Mouse (Mus musculus) kidney, postnatal 25 days (tissue): Measurements from ENCODE around the gene Plce1.

ENCODE experiments used
- DNase-seq, 2 experiments: peaks; one replicate each; pipeline ENCODE4 v3.0.0; 2021; ENCODE audit warnings: mixed read lengths in 2 of 2

Gene Plce1

DNA sequence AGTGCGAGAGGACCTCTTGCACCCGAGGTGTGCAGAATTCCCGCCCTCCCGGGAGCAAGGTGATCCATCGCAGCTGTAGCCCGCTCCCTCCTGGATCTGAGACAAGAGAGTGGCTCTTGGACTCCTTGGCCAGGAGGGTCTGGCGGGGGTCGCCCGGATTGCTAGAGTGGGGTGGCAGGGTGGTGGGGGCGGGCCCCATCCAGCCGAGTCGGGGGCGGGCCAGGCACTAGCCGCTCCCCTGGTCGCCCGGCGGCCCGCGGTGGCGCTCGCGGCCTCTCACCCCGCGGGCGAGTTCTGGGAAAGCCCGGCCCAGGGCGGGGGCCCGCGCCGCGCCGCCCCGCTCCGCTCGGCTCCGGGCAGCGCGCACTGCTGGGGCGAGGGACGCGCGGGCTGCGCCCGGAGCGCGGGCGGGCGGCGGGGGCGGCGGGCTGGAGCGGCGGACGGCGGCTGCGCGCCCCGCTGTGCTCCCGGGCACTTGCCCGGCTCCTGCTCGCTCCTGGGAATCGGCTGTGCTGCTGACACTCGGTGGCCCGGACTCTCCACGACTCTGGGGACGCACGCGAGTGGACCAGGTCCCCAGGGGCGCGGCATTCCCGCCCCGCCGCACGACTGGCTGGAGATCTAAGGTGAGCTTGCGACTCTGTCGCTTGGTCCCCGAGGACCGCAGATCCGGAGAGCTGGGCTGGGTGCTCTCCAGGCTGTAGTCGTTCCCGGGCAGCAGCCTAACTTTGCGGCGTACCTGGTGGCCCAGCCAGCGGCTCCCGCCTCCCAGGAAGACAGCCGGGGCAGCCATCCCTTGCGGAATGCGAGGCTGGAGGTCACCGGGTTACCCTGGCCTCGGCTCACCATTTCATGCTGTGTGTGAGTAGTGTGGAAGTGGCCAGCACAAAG, at the start of gene Plce1:
Gene Plce1, plus strand, starts transcription at position 379 of the 891 bp plus-strand sequence.
- DNase-seq: peak; percentile 11 to 52

DNA sequence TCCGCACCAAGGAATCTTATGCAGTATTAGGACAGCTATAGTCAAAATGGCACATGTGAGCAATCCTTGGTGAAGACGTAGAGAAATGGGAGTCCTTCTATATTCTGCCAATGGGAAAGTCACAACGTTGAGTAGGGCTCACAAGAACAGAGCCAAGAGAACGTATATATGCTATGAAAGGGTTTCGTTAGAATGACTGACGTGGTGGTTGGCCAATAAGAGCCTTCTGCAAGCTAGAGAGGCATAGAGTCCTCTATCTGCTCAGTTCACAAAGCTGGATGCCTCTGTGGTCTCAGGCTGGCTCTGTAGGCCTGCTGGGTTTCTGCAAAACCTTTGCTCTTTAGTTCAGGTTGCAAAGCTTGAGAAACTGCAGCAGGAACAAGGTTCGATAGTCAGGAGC, 49.6 kb upstream of the Plce1 start:
- no peak for DNase-seq

DNA sequence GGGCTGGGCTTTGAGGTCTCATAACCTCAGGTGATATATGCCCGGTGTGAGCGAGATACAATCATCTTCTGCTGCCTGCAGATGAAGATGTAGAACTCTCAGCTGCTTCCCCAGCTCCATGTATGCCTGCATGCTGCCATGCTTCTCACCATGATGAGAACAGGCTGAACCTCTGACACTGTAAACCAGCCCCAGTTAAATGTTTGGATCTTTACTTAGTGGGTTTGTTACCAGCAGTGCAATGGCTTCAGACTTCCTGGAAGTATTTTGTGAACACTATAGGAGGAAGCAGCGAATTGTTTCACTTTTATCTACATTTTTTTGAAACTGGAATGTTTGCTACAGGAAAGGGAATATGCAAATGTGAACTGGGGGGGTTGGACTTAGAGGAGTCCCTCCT, 48.9 kb upstream of the Plce1 start:
- DNase-seq: no peak

DNA sequence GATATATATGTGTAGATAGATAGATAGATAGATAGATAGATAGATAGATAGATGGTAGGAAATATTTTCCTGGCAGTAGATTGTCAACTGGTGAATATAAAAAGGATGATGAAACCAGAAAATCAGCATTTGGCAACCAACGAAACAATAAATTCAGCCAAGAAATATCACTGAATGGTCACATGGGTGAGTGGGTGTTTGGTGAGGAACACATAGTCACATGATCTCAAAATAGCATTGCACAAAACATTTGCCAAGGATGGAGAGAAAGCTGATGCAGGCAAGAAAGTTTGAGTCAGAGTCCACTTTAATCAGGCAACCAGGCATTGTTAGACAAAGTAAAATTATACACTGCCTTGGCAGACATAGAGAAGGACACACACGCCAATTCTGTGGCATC, 47.5 kb upstream of the Plce1 start:
- DNase-seq: no peak

DNA sequence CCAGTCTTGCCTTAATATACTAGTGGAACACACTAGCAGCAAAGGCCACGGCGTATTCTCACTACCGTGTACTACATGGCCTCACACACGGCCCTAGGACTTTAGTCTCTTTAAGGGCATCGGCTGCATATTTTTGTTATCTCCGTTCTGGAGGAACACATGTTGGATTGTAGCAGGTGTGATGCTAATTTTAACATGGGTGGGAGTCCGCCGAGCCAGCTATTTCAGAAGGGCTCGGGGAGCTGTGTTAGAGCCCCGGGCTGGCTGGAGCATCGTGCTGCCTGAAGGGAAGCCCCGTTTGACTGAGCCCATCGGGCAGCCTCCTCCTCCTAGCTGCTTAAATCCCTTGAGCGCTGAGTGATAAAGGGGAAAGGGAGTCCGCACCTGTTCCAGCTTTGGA, 45.7 kb upstream of the Plce1 start:
- DNase-seq: no peak

DNA sequence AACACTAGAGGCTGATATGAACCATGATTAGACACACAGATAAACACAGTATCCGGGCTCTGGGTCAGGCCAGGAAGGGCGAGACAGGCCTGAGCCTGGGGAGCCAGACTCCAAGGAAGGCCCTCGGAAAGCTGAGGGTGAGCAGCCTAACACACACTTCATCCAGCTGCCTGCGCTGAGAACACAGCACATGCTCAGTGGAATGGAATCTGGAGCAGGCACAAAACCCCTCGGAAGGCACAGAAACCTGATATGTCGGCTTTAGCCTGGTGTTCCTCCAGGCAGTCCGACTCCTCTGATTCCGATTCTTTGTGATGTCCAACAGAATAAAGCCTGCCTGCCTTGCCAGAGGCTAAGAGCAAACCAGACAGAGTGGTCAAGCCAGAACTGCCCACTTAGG, 39.0 kb upstream of the Plce1 start:
- DNase-seq: no peak

DNA sequence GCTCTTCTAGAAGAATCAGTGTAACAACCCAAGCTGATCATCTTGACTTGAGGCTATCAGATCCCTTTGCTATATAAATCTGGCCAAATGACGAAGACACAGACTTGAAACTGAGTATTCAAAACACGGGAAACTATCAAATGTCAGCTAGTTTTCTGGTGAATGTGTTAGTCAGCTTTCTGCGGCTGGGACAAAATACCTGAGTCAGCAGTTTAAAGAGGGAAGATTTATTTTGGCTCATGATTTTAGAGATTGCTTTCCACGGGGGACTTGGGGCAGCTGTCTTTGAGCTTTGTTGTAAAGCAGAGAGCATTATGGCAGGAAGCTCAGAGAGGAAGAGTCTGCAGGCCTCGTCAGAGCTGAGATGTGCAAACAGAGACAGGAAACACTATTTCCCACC, 35.2 kb upstream of the Plce1 start:
- DNase-seq: no peak

DNA sequence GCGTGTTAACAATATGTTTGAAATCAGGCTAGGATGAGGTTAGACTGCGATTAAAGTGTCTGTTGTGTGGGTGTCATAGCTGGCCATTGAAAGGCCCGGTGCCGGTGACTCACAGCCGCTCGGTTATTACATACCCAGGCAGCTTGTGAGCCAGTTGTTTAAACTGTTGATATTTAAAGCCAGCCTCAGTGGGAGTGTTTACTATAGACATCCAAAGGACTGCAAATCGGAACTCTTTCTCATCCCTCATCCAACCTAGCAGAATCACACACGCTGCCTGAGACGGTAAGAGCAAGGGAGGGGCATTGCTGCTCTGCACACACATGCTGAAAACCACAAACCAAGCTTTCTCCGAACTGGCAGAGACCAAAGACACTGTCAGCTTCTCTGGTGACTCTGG, 25.7 kb upstream of the Plce1 start:
- DNase-seq: no peak

DNA sequence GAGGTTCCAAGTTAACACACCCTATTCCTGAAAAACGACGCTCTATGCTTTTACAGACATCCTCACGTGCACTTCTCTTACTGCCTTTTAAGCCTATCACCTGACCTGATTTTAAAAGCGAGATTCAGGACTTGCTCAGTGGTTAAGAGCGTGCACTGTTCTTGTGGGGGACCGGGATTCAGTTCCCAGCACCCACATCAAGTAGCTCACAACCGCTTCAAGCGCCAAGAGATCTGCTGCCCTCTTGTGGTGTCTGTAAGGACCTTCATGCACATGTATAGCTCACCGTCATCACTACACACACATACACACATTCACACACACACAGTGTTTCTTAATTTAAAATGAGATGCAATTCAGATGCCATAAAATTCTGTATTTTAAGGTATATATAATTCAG, 21.9 kb upstream of the Plce1 start:
- no peak for DNase-seq

DNA sequence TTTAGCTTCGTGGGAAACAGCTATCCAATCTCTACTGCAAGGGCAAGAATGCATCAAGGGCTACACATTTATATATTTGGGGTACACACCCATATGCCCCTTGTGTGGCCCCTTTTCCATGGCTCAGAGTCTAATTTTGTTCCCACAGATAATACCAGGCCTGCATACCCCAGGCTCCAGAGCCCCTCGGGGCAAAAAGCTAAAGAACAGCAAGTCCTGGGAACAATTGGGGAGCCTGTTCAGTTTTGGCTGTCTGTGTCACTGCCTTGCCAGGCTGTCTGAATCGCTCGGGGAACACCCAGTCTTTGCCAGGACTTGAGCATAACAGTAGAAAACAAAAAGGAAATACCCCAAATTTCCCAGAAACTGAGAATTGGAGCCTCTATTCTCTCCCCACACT, 20.2 kb upstream of the Plce1 start:
- DNase-seq: no peak

DNA sequence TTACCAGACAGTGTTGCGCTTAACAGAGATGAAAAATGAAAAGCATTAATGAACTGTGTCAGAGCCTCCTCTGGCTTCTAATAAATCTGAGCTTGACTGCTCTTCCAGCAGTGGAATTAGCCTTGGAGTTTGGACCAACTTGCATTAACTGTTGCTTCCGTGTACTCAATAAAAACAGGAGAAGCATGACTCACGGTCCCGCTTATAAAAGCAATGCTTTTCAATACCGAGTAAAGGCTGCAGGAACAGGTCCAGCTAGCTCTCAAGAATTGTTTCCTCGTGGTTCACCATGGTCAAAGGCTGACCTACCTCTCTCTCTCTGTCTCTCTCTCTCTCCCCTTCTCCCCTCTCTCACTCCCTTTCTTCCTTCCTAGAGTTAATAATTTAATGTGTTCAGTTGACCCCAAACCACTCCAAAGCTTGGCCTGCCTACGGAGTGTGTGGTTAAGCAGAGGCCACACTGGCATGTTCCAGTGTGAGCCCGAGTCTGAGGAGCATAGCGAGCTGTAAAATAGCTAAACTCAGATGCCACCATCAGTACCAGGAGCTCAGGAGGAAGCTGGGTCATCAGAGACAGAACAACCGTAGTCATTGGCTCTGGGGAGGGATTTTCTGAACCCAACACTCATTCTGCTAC, 10.5 kb upstream of the Plce1 start:
- peak; percentile 7 to 51 for DNase-seq

DNA sequence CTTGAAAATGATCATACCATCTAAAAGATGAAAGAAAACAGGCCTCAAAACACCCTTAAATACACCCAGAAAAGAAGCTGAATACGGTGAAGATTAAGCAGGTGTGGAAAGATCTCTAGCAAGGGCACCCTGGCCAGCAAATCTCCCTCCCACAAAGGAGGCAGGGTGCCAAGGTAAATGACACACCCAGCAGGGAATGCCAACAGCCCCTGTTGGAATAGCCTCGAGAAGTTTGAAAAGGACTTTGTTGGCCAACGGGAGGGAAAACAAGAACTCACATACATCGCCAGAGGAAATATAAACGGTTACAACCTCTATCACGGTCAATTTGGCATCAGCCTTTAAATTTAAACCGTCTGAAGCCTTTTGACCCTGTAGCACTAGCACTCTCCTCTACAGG, 5.5 kb upstream of the Plce1 start:
- DNase-seq: no peak

DNA sequence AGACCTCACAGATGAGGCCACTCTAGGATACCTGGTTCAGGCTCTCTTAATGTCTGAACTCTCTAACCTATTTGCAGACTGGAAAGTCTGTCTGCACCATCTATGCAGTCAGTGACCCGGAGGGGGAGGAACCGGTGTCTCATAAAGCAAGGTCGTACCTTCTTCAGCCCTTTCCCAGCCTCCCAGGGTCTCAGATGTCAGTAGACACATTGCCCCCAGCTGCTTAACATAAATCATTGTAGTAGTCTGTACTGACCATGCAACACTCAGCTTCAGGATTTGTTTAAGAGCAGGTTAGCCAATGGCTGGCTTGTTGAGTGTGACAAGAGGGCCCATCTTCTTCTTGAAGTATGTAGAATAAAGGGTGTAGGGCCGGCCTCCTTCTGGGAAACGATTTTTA, 2.6 kb upstream of the Plce1 start:
- DNase-seq: no peak

DNA sequence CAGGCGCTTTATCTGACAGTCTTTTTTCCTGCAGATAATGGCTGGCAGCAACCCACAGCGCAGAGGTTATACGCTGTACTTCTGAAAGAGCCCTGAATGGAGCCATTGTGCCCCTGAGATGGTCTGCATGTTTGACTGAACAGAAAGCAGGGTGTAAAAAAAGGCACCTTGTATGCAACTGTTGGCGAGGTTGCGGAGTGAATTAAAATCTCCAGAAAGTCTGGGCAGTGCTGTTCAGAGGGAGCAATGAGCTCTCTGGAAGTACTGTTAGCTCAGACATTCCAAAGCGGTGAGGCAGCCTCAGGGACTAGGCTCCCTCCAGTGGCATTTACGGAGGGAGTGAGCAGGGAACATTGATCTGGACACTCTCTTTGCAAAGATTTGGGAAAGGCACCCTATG, 2.0 kb upstream of the Plce1 start:
- no peak for DNase-seq

DNA sequence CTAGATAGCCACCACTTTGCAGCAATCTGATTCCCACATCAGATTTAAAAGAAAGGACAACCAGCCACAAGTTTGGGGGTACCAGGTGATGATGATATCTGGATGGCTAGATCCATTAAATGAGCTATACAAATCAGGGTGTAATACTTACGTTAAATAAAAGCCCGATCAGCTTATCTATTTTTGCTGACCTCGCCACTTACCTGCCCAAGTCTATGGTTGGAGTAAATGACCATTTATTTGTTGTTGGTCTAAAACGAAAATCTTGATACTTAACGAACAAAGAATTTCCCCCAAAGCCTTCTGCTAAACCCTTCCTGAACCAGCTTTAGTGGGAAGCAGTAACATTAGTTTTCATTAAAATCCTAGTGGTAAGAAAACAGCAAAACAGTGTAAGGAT, 1.4 kb upstream of the Plce1 start:
- no peak for DNase-seq

DNA sequence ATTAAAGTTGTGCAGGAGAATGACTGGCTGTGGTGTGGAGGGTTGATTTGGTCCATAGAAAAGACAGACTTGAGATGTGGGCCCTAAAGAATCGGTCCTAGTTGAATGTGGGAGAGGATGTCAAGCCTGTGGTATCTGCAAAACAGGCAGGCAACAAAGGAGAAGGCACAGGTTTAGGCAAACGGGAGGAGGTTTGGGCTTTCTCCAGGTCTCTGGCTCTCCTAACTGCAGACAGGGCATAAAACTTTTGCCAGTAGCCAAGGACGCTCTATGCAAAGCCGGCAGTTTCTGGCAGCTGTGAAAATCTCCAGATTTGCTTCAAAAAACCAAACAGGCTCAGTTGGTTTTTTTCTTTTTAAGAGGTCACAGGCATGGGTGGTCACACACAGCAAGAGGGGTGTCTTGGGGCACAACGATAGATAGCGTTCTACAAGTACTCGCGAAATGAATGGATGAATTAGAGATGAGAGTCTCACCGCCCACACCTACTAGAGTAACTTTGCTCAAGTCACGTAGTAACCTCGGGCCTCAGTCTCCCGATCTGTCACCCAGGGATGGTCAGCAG, 671 bp upstream of the Plce1 start:
- DNase-seq: no peak

DNA sequence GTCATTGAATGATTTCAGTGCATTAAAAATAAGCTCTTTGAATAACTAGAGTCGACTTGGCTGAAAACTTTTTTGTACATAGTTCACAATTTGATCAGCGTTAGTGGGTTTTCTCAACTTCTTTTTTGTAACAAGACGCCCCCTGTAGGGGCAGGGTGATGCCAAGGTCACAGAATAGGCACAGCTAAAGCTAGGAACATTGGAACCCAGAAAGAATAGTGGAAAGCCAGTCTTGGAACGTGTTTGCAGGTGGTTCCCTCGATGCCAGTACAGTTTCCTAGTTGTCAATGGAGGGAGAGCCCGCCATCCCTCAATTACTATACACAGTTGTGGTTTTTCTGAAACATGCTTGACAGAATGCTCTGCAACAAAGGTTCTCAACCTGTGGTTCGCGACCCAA, 997 bp downstream of the Plce1 start:
- no peak for DNase-seq

DNA sequence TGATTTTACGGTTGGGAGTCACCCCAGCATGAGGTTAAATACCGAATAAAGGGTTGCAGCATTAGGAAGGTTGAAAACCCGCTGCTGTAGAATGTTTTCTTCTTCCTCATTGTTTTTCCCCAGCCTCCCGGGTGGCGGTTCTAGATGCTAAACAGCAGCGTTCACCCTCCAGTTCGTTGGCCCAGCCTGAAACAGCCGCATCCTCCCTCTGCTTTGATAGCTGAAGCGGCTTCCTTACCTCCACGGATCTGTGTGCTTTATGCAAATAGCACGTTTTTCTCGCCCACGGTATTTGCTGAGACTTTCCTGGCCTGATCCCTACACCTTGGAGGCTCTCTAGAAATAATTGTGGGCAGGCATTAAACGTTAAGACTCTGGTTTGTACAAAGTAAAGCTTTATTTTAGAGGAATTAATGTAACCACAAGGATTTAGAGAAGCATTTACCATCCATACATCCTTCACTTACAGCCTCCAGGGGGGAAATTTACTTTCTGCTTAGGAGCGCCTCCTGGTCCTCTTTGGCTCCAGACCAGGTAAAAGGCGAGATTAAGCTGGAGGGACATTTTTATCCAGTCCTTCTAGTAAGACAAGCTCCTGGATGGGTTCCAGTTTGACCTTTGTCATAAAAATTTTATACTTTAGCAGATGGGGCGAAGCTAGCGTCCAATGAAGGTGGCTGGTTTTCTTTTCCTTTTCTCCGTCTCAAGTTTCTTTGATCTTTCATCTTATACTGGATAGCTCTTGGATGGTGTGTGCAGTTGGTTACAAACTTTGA, 1.7 kb downstream of the Plce1 start:
- DNase-seq: no peak

DNA sequence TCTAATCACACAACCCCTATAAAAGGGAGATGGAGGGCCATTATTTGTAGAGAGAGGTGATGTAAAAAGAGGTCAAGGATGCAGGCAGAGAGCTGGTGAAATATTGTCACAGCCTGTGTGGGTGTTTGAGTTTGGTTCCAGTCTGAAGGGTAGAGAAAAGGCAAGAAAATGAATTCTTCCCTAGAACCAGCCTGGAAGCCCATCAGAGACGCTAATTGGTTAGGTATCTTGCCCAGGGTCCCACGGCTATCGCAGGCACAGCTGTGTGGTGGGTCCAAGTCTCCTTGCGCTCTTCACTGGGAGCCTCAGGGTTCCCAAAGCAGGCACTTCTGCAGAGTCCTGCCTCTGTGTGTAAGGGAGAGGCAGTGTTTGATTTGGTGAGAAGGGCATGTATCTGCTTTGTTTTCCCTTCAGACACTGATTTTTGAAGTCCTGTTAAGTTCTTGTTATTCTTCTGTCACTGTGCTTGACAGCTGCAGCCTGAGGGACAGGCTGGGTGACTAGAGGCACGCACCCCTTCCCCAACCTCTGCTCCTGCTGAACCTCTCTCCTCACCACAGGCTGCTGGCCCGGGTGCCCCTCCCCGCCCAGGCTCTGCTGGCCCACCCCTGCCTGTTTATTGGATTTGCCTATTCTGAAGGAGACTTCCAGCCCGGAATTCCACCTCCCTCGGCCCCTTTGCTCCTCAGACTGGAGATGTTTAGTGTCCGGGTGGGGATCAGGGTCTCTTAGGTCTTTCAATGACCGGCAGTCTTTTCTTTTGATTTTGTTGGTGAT, 5.1 kb downstream of the Plce1 start:
- DNase-seq: no peak

DNA sequence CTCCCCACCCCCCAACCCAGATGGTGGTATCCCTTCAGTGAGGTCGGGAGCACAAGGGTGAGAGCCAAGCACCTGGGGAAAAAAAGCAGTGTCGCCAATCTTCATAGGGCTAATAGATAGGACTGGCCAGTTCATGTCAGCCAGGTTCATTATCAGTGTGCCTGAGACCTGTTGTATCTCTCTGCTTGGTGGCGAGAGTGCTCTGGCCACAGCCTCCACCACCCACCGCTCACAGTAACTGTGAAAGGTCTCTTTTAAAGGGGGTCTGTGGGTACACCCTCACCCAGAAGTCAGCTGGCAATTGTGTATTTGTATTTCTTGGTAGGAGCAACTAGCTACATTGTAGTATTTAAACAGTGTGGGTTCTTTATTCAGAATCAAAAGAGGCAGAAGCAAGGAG, 6.6 kb downstream of the Plce1 start:
- DNase-seq: no peak

DNA sequence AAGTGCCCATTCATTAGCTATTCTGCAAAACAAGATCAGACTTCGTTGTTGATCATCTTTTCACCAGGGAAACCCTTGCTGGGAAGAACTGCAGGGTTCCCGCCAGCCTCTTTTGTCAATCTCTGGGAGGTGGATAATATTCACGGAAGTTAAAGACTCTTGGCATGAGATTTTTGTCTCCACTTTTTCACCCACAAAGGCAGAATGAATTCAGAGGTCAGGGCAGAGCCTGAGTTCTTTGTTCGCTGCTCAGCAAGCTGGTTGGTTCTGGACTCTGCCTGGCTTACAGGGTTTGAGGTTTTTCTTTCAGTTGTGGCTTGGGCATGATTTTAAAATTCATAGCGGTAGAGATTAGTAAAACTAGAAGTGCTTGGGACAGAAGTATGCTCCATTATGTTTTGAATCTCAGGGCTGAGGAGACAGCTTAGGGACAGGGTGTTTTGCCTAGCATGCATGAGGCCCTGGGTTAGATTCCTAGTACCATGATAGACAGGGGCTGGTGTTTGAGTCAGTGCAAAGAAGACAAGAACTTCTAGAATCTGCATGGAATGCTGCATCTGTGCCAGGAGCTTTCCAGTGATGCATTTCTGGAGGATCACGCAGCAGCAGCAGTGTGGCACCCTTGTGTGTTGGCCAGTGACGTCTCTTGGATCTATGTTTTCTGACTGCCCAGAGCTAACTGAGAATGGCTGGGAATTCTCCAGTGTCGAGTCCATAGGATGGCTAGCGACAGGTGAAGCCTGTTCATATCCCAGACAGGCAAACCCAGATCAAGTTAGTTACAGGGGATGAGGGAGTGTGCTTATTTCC, 7.4 kb downstream of the Plce1 start:
- DNase-seq: no peak

DNA sequence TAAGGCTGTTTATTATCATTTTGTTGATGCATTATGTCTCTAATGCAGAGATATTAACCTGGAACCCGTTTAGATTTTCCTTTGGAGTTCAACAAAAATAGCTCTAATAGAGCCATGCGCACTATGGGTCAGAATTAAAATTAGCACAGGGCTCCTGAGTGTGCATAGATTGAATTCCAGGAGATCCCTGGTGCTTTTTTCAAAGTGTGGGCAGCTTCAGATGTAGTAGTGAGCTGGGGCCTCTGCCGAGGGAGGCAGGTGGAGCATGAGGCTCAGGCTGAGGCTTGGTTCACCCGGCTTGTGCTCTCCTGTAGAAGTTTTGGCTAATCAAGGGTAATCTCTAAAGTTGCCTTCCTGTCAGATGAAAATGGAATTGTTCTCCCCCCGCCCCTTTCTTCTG, 17.3 kb downstream of the Plce1 start:
- no peak for DNase-seq
